Mouse (Mus musculus) spleen, postnatal 14 days (tissue): Measurements from ENCODE around the gene Kcnj11.

ENCODE experiments used
- DNase-seq, 2 experiments: peaks; one replicate each; pipeline ENCODE4 v3.0.0; 2021 to 2022; ENCODE audit warnings: low spot score in 2 of 2

The Kcnj11 gene

DNA sequence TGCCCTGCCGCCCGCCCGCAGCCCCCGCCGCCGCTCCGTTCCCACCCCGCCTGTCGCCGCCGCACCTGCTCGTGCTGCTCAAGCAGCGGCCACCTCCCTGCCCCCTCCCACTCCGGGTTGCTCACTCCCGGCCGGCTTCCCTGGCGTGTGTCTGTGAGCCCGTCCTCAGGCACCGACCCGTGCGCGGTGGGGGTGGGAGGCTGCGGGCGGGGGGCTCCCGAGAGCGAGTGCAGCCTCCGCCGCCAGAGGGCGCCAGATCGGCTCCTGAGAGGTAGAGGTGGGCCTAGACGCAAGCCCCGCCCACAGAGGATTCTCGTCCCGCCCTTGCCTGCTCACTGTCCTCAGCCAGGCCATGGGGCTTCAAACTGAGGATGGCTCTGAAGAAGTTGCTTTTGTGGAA is at the start of gene Kcnj11:
Gene Kcnj11, minus strand, starts transcription at position 202 of the 400 bp plus-strand sequence.
- peak; percentile 32 to 60 for DNase-seq

DNA sequence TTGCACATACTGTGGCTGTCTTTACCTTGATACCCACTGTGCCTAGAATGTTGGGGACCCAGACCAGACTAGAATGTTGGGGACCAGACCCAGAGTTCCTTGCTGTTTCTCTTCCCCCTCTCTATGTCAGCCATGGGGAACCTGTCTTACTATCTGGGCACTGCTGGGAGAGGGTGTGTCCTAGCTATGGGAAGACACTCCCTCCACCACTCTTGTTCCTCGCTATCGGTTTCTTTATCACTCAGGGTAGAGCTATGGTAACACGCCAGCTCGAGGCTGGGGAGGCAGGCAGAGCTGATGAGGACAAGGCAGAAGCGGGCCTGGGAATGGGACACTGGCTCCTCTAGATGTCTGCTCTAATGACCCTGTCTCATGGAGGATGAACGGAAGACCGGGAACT is 46.9 kb upstream of the Kcnj11 start:
- DNase-seq: no peak

- no peak for DNase-seq
Measured at GRCm38 (mm10) chr7:46146675-46147308, 46.2 kb upstream of the Kcnj11 start.

- DNase-seq: no peak
Measured at GRCm38 (mm10) chr7:46144061-46144460, 43.5 kb upstream of the Kcnj11 start.

- DNase-seq: no peak
Measured at GRCm38 (mm10) chr7:46138329-46138930, 37.9 kb upstream of the Kcnj11 start.

- DNase-seq: no peak
Measured at GRCm38 (mm10) chr7:46133858-46134257, 33.3 kb upstream of the Kcnj11 start.

DNA sequence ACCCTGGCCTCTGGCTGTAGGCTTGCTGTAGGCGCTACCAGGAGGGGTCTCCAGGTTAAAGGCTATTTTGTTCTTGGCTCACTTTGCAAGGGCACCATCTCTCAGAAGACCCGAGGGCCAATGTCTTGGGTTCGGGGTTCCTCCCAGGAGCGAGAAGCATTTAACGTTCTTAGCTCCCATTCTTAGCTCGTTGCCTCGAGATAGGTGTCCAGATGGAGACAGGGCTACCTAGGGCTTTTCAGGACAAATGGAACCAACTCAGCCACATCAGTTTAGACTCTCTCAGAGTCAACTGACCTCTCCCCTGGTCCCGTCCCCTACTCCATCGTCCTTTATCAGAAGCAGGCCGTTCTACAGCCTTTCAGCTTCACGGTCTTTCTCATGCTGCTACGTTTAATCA is 31.7 kb upstream of the Kcnj11 start:
- no peak for DNase-seq

GRCm38 (mm10) chr7:46131806-46132205 is 31.2 kb upstream of the Kcnj11 start:
- DNase-seq: no peak

DNA sequence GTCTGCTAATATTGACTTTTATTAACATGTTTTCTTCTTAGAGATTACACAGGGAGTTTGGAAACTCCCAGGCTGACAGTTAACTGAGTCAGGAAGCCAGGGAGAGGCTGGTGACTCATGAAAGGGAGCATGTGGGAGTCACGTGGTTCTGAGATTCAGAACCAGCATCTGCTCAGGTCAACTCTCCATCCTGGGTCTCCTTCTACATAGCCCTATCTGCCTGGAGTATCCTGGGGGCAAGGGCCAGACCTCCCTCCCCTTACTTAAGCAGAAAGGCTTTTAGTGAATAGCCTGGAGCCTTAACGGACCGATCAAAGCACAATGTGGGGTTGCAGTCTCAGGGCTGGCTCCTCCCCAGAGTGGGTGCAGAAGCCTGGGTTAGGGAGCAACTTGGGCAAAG is 30.7 kb upstream of the Kcnj11 start:
- DNase-seq: no peak

- no peak for DNase-seq
Measured at GRCm38 (mm10) chr7:46130723-46131122, 30.2 kb upstream of the Kcnj11 start.

DNA sequence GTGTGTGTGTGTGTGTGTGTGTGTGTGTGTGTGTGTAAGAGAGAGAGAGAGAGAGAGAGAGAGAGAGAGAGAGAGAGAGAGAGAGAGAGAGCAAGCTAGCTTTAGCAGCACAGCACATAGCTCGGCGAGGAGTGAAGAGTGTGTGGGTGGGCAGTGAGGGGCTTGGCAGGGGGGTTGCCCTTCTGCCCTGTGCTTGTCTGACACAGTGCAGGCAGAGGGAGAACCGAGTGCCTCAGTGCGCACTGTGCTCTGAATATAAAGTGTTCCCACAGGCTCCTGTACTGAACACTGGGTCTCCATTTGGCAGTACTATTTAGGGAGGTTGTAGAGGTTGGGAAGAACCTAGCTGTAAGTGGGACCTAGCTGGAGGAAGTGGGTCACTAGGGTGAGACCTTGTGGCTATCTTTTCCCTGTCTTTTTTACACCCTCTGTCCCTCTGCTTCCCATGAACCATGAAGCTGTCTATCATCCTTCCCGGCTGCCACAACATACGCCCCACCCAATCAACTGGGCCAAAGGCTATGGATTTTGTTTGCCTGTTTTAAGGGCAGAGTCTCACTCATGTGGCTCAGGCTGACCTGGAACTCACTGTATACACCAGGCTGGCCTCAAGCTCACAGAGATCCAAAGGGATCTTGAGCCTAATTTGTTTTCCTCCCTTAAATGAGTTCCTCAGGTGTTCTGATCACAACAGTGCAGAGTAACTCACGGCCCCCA is 29.1 kb upstream of the Kcnj11 start:
- DNase-seq: no peak

GRCm38 (mm10) chr7:46128196-46128595 is 27.6 kb upstream of the Kcnj11 start:
- DNase-seq: no peak

DNA sequence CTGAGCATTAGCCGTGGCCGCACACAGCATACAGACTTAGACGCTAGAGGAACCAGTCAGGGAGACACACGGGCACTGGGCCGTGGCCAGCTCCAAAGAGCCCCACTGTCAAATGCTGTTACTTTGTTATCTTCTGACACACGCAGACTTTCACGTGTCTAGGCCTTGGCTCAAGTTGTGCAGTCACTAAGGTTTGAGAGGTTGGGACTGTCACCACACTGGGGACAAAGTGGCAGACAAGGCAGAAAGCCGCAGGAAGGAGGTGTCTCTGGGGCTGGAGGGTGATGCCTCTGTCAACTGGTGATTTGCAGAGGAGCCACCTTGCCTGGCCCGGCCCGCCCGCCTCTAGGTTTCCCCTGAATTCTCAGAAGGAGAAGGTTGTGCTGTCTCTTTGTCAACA is 24.8 kb upstream of the Kcnj11 start:
- no peak for DNase-seq

DNA sequence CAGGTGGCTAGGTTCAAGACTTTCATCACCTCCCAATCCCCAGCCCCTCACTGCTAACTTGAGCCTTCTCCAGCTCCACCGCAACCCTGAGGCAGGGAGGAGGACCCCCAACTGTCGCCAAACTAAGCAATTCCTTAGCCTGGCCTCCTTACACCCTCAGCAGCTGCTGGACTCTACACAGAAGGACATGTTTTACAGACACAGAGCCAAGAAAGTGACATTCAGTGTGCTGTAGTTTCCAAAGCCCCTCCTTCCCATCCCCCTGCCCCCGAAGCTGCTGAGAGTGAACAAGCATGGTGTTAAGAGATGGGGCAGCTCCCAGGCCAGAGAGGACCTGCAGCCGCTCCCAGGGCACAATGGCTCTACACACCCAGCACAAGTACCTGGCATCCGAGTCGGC is 23.9 kb upstream of the Kcnj11 start:
- no peak for DNase-seq

DNA sequence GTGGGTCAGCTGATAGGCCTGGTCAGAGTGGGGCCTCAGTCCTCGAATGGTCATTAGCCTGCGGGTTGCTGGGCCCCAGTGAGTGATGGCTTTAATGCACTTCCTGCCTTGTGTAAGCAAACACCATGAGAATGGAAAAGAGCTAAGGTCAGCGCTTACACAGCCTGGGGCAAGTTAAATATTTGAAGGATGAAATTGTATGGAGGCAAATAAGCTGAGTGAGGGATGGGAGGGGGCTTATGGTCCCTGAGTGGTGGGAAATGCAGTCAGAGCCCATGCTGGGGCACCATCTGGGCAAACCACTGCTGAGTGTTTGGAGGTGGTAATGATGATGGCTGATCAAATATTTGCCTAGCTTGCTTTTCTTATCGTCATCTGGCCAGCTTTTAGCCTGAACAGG is 22.4 kb upstream of the Kcnj11 start:
- no peak for DNase-seq

DNA sequence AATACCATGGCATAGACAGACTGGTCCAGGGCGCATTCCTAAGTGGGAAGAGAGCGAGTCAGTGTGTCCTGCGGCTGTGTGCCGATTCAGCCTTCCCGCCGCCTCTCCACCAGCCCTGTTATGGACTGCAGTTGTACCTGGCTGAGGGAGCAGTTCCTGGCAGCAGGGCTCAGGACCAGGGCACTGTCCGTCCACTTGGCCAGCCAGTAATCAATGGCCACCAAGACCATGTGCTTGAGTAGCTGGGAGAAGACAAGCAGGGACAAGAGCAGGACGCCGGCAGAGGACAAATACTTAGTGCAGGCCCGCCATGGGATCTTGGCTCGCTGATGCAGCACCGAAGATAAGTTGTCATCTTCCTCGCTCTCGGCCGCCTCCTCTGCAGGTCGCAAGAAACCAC is 16.5 kb upstream of the Kcnj11 start:
- DNase-seq: no peak

GRCm38 (mm10) chr7:46116118-46116581 is 15.6 kb upstream of the Kcnj11 start:
- no peak for DNase-seq

DNA sequence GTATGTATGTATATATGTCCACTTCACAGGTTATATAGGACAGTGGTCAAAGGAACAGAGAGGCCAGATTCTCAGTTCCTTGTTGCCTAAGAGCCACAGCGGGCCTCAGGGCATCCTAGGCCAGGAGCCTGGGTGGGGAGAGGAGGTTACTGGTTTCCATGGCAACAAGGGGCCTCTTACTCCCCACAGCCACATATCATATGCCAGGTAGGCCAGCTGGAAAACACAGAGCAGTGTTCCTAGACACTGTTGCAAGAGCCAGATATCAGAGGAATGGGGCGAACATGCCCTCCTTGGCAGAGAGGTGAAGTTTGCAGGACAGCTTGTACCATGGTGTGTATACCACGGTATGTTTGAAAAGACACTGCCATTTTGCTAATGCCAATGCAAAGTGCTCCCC is 12.9 kb upstream of the Kcnj11 start:
- DNase-seq: no peak

GRCm38 (mm10) chr7:46111938-46112337 is 11.4 kb upstream of the Kcnj11 start:
- no peak for DNase-seq

DNA sequence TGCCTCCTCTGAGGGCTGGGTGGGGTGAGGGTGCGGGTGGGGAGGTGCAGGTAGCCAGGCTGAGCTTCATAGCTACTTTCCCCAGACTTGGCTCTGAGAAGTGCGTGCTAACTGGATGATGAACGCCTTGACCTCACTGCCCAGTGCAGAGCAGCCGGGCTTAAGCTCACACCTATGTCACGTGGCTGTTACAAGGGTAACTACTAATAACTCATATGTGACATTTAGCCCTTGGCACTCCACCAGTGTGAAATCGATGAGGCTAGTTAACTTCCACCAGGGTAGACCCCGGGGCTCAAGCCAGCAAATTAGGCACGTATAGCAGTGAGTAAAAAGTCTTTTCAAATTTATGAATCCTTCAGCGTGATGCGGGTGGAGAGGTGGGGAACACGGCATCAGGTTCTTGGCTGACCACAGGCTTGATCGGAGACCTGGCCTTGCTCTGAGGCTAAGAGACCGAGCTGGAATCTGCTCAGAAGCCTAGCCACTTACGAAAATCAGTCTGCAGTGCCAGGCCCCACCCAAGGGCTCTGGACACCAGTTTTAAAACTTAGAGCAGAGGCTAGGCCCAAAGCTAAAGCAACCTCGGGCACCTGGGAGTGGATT is 10.8 kb upstream of the Kcnj11 start:
- no peak for DNase-seq

- no peak for DNase-seq
Measured at GRCm38 (mm10) chr7:46110079-46110478, 9.5 kb upstream of the Kcnj11 start.

- DNase-seq: no peak
Measured at GRCm38 (mm10) chr7:46105484-46105883, 4.9 kb upstream of the Kcnj11 start.
